Mouse (Mus musculus): ENCODE measurements around the gene Hoxb5.

- no peak for TF ChIP-seq CTCF (conservative IDR thresholded peaks at IDR 0.05; ENCODE audit: low read length)
- no peak for TF ChIP-seq NANOG (IDR thresholded peaks at IDR 0.05; ENCODE audit: borderline replicate concordance, low read length)
Measured at GRCm38 (mm10) chr11:96354801-96355311, 51.7 kb downstream of the Hoxb5 start.
